Mouse (Mus musculus): ENCODE results near the gene Bbip1. TPM values are rescaled to one million over a fixed set of nuclear protein-coding genes. Genes with fewer than 3 reads are reported as not detected.
"Not testable (repeated sequence)": the region's sequence is repeated elsewhere in the genome, so short reads cannot be mapped to it uniquely, and the experiment has no call there.

Bbip1 gene
- total RNA-seq, 2 experiments from 2014 or later: 33.7 to 63.6 TPM

DNA sequence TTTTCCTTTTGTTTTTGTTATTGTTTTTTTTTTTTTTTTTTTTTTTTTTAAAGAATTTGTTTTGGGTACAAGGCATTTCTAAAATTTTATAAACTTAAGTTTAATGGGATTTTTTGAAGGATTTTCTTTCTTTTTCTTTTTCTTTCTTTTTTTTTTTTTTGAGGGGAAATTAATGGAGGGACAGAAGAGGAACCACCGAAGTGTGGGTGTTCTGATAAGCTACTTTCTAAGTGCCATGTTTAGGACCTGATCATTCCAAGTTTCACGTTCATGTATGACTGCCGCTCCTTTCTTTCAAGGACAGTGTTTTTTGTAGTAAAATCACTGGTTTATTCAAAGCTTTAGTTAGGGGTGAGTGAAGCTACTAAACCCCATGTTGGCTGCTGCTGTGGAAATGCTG, 15.2 kb downstream of the Bbip1 start:
- ATAC-seq (replicated peaks; ENCODE audit: poor library complexity, severe bottlenecking): no peak

DNA sequence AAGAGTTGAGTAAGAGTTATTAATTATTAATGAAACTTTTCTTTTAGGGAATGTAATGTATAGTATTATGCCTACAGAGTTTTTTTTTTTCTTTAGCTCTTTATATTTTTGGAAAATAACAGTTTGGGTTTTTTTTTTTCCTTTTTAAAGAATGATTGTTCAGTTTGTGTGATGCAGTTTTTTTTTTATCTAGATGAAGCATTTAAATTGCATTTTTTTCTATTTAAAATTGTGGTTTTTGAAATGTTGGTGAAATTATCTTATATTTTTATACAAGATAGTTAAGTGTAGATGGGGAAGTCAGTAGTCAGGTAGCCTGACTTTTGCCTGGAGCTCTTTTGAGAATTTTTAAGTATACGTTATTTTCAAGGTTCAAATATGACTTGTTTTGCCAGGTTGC, 17.7 kb downstream of the Bbip1 start:
- no peak for ATAC-seq (replicated peaks; ENCODE audit: poor library complexity, severe bottlenecking)

DNA sequence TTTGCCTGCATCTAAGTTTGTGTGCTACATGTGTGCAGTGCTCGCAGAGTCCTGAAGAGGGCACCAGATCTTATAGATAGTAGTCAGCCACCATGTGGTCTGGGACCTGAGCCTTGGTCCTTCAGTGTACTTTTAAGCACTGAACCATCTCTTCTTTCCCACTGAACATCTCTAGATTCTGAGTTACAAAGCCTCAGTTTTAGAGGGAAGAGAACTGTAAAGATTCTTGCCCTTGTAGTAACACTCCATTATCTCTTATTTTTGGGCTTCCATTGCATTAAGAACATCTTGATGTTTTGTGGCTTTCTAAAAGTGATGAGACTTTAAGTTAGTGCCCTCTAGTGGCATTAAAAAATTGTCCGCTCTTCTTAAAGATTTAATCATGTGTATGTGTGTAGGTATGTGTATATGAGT, 19.1 kb downstream of the Bbip1 start:
- ATAC-seq (replicated peaks; ENCODE audit: poor library complexity, severe bottlenecking): peak; percentile 94

DNA sequence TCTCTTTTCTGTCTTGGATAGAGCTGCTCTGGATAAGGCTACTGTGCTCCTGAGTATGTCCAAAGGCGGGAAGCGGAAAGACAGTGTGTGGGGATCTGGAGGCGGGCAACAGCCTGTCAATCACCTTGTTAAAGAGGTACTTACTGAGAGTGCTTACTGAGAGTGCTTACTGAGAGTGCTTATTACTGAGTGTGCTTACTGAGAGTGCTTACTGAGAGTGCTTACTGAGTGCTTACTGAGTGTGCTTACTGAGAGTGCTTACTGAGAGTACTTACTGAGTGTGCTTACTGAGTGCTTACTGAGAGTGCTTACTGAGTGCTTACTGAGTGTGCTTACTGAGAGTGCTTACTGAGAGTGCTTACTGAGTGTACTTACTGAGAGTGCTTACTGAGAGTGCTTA, 22.4 kb downstream of the Bbip1 start:
- not testable (repeated sequence) for ATAC-seq (replicated peaks; ENCODE audit: poor library complexity, severe bottlenecking)

DNA sequence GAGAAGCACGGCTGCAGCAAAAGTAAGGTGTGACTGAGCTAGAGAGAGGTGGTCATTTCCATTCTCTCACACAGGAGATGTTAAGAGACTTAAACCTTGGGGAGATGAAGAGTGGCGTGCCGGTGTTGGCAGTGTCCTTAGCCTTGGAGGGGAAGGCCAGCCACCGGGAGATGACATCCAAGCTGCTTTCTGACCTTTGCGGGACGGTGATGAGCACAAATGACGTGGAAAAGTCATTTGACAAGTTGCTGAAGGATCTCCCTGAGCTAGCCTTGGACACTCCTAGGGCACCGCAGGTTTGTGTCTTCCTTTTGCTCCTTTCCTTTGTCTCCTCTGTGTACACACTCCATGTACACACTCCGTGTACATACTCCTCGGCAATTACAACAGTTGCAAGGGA, 24.9 kb downstream of the Bbip1 start:
- ATAC-seq (replicated peaks; ENCODE audit: poor library complexity, severe bottlenecking): no peak

DNA sequence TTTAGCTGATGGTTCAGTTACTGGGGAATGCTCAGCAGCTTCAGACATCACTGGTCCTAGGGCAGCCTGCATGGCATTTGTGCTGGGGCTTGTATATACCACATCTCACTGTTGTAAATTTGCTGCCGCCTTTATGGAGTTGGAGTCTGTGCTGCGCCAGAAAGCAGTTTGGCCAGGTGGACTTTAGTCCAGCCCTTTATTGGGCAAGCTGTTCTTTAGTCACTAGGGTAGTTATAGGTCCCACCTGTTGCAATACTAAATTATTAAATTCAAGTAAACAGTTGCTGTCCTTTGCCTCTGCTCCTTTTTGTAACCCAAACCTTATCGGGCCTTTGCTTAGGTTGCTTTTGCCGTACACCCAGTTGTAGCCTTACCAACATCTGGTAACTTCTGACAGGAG, 29.5 kb downstream of the Bbip1 start:
- no peak for ATAC-seq (replicated peaks; ENCODE audit: poor library complexity, severe bottlenecking)

DNA sequence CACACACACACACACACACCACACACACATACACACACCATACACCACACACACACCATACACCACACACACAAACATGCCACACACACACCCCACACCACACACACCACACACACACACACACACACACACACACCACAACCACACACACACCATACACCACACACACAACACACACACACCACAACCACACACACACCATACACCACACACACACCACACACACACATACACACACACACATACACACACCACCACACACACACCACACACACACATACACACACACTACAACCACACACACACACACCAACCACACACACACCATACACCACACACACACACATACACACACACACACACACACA, 37.7 kb downstream of the Bbip1 start:
- not testable (repeated sequence) for ATAC-seq (replicated peaks; ENCODE audit: poor library complexity, severe bottlenecking)

DNA sequence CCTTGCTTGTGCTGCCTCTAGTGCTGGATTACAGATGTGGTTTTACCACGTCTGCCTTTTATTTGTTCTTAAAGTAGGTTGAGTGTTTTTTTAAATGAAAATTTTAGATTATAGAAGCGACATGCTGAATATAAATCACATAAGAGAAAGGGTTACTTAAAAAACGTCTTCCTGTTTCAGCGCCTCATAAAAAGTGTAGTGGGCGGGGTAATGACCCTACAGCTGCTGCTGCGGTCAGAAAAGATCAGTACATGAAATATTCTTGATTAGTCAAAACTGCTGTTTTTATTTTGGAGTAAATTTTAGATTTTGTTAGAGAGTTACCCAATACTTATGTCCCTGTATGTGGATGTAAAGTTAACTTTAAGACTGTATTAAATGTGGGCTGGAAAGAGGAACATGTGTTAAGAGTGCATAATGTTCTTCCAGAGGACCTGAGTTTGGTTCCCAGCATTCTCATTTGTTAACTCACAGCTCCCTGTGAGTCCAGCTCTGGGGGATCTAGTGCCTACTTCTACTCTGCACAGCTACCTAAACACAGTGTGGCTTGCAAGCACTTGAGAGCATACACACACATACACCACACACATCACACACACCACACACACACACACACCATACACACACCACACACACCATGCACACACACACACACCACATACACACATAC, 38.3 kb downstream of the Bbip1 start:
- ATAC-seq (replicated peaks; ENCODE audit: poor library complexity, severe bottlenecking): peak; percentile 27

DNA sequence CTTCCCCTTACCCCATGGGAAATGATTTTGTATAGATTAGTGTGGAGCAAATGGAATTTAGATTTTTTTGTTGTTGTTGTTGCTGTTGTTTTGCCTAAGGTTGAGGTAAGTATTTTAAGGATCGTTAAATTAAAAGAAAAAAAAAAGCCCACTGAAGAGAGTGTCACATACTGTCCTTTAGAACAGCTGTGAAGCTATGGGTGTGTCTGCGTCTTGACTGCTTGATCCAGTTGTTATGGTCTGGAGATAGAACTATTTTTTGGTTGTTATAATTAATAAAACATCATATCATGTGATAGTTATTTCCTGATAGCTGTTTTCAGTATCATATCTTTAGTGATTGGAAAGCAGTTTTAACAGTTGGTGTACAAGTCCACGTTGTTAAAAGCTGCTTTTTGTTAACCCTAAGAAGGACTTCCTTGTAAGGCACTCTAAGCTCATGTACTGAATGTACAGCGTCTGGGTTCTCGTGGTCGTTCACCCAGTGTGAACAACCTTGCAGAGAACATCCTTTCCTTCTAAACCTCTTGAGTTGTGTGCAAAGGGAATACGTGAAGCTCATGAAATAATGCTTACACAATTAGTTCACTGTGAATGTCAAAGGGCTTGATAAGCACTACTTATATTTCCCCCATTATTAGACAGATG, 39.5 kb downstream of the Bbip1 start:
- no peak for ATAC-seq (replicated peaks; ENCODE audit: poor library complexity, severe bottlenecking)

DNA sequence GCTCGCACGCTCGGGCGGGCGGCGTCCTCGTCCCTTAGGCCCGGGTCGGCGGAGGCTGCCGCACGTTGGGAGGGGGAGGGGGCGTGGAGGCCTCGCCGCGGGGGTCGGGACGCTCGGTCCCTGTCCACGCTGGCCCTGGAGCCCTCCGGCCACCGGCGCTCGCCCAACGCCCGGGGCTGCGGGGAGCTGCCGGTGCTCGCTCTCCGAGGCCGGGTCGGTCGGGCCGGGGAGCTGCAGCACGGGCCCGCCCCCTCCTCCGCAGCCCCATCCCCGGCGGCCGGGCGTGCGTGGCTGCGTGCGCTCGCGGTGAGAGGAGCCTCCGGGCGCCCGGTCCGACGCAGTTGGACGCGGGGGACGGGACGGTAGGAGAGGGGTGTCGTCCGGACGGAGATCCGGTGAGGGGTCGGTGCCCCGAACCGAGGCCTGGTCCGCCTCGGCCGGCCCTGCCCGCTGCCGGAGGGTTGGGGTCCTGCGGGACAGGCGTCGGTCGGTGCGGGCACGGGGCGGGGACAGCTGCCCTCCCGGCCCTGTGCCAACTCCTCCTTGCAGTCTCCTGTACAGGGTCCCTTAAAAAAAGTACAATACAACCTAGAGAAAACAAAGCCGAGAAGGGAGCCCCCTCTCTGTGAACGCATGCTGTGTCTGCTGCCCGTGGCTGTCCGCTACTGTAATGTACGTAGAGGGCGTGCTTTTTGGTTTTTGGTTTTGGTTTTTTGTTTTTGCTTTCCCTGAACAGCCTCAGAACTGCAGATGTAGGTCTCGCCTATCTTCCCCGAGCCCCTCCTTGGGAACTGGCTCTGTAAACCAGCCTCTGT, 40.7 kb downstream of the Bbip1 start:
- peak; percentile 17 for ATAC-seq (replicated peaks; ENCODE audit: poor library complexity, severe bottlenecking)

DNA sequence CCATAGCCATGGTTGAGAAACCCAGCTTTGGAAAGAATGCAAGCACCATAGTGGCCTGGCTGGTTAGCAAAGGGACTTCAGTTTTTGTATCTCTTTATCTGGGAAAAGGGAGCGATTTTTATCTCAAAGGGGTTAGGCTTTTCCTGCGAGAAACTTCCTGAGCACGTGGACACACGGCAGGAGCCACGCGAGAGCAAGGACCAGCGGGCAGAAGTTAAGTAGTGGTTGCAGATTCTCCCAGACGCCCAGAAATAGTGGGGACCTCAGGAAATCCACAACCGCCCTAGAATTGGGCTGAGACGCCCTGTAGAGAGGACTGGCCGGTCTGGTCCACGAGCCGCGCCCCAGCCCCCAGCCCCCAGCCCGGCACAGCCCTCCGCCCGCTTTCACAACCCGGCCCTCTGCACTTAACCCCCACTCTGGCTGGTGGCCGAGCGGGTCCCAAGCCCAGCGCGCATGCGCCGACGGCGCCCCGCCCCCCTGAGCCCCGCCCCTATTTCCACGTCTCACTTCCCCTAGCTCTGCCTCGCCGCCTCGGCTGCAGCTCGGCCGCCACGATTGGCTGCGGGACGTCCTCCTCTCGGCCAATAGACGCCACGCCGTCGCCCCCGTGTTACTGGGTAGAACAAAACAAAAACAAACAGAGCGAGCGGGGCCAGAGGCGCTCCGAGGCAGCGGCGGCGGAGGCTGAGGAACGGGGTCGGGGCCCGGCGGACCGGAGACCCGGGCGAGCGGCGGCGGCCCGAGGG, 41.5 kb downstream of the Bbip1 start:
- ATAC-seq (replicated peaks; ENCODE audit: poor library complexity, severe bottlenecking): peak; percentile 75

DNA sequence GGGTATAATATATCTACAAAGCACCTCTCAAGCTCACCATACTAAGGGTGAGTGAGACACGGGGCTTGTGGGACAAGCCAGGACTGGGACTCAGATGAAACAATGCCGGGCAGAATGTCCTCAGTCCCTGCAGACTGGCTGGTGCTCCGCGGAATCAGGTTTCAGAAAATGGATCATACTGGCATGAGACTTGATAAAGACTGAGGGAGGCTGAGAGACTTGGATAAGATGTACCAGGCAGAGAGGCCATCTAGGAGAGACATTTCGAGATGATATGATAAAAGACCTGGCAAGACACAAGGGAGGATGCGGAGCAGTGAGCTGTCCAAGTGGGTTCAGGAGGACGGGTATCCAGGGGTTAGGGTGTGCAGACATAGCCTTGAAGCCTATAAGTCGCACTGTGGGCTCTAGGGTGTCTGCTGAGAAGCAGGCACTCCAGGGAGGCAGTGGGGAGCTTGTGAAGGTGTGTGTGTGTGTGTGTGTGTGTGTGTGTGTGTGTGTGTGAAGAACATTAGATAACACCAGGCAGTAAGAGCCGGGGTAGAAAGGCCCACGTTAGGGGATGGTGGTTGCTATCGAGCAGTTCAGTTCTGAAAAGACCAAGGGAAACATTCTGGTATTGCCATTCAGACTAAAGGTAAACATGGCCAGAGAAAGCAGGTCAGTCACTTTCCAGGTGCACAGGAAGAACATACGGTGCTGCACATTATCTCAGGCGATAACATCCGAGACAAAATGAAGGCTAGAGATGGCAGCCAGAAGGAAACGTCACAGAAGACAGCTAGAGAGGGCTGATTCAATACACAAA, 42.3 kb downstream of the Bbip1 start:
- ATAC-seq (replicated peaks; ENCODE audit: poor library complexity, severe bottlenecking): no peak

DNA sequence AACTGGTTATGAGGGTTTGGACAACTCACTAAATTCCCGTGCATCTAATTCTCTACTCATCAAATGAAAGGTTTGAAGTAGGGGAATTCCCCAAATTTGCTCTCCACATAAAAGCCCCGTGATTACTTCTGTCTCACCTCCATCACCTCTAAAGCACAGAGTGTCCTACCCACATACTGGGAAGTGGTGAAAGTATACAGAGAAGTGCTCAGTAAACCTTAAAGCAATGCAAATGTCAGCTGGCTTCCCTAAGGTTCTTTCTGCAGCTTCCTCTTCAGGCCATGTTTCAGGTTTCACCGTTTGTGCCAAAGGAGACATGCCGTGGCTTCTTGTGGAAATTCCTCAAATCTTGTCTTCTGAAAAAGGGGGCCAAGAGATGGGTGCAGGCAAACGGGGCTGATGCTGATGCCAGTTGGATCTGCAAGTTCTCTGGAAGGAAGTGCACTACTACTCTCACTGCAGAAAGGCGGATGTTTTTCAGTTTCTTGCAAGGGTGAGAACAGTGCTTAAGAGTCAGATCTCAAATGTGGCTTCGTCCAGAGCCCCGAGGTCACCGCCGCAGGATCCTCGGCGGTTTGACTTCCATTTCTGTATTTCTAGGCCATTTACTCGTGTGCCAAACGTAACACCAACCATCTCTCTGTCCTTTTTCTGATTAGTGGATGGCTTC, 44.4 kb downstream of the Bbip1 start:
- ATAC-seq (replicated peaks; ENCODE audit: poor library complexity, severe bottlenecking): peak; percentile 13; the same call in 1 of the 2 replicates

DNA sequence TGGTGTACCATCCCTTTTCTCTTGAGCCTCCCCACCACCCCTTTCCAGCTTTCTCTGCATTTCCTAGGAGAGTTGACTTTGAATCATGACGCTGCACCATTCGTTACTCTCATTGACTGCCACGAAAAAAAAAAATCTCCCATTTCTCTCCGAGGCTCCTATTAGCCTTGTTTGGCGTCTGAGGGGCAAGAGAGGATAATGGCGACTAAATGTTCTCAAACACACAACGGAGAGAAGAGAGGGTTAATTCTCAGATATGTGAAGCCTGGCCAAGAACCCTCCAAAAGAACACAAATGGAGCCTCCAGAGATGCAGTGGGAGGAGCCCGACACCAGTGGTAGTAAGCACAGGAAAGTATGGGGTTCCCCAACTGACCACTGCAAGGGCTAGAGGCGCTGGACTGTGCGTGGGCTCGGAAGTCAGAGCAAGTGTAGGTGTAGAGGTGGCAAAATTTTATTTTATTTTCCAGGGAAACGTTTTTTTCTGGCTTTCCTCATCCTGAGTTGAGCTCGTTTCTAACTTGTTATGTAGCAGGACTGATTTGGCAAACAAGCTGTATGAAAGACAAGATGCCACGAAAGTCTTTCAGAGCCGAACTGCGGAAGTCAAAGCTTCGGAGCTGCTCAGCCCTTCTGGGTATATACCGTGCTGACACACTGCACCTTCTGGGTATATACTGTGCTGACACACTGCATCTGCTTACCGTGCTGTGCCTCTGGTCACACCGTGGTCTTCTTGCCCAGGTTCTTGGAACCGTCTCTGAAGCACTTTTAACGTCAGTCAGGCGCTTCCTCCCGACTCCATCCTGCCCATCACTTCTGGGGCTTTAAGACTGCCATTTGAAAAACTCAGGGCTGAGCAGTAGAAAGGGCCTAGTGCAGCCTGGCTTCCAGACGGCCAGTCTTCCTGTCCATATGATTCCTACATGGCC, 45.2 kb downstream of the Bbip1 start:
- no peak for ATAC-seq (replicated peaks; ENCODE audit: poor library complexity, severe bottlenecking)

DNA sequence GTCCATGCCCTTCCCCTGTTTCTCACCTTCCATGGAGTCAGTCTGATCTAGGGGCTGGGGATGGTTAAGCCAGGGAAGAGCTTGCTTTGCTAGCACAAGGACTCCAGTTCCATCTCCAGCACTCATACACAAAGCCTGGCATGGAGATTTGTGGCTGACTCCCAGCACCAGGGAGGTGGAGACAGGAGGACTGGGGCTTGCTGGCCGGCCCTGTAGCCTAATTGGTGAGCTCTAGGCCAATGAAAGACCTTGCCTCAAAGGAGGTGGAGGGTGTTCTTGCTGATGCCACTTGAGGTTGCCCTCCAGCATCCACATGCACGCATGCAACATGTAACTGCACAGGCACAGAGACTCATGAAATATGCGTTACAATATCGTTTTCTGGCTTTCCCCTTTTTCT, 45.9 kb downstream of the Bbip1 start:
- no peak for ATAC-seq (replicated peaks; ENCODE audit: poor library complexity, severe bottlenecking)

DNA sequence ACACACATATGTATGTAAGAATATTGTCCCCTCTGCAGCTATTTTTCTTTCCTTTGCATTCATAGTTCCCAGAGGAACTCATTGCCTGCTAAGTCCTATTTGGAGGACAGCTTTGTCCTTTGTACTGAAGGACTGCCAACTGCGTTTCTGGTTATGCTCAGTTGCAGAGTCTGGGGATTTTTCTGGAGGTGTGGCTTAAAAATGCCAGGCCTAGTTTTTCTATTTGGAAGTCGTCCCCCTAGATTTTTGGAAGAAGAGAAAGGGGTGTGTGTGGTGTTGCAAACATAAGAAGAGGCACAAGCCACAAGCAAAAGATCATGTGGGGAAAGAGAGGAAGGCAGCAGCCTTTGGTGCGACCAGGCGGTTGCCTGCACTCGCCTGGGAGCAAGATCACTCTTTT, 46.4 kb downstream of the Bbip1 start:
- ATAC-seq (replicated peaks; ENCODE audit: poor library complexity, severe bottlenecking): no peak

DNA sequence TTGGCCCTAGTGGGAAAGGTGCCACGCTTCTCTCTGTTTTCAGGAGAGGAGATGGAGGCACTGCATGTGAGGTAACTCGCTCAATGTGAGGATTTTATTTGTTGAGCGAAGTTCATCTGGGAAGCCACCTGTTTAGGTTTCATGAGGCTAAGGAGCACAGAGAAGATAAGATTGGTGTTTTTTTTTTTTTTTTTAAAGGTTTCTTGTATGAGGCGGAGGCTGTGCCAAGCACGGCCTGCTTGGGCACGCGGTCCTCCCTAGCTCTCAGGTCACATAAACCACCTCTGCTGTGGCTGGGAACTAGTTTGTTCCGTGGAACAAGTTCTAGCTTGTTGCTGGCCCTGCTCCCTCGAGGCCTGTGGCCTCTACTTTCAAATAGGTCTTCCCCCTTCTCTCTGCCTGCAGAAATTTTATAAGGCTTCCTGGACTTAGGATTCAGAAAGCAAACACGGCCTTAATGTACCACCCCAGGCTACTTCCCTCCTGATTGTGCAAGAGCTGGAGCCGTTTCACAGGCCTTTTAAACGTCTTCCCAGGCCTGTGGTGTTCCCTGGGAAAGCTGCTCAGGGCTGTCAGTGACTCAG, 49.8 kb downstream of the Bbip1 start:
- ATAC-seq (replicated peaks; ENCODE audit: poor library complexity, severe bottlenecking): peak; percentile 45

DNA sequence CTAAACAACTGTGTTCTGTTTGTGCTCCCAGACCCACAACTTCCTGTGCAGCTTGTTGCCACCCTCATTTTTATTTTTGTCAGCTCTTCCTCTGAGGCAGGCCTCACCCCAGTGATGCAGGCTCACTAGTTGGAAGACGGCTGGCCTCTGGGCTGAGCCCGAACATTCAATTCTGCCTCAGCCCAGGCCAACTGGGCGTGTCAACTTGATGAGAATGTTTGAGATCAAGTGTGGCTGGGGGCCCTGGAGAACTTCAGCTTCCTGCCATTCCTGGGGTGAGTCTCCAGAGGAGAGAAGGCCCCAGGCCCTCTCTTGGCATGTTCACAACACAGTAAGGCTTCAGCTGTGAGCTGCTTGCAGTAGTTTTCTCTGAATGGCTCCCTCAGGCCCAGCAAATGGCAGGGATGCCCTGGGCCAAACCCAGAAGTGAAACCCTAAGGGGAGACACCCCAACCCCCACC, 50.7 kb downstream of the Bbip1 start:
- ATAC-seq (replicated peaks; ENCODE audit: poor library complexity, severe bottlenecking): peak; percentile 3; the same call in 1 of the 2 replicates
